Mouse (Mus musculus) C2C12 (cell line): ENCODE data around the gene Krt10. TPM values are rescaled to one million over a fixed set of nuclear protein-coding genes. Genes with fewer than 3 reads are reported as not detected.

Source experiments
- H3K27me3 ChIP-seq: one replicate; pipeline ENCODE4 v1.6.1; 2011; ENCODE audit not compliant: control insufficient read depth, insufficient read depth, insufficient read length
- H3K36me3 ChIP-seq: one replicate; pipeline ENCODE4 v1.6.1; 2011; ENCODE audit not compliant: control insufficient read depth, insufficient read depth
- H3K4me3 ChIP-seq: one replicate; pipeline ENCODE4 v1.5.1; 2011; ENCODE audit warnings: mild to moderate bottlenecking, control low read depth; ENCODE audit not compliant: poor library complexity, insufficient read depth, severe bottlenecking
- H3K79me2 ChIP-seq: one replicate; pipeline ENCODE4 v1.6.1; 2011; ENCODE audit not compliant: control insufficient read depth, insufficient read depth
- H3K79me3 ChIP-seq: one replicate; pipeline ENCODE4 v1.6.1; 2011; ENCODE audit warnings: low read depth, control low read depth
- H3ac ChIP-seq: one replicate; pipeline ENCODE3; 2011; ENCODE audit warnings: low read depth; ENCODE audit not compliant: control insufficient read depth, insufficient read length
- CEBPB ChIP-seq: IDR thresholded peaks from one replicate; pipeline ENCODE4 v1.6.1; 2011; ENCODE audit warnings: low read depth, mild to moderate bottlenecking, control low read depth, moderate library complexity
- CTCF ChIP-seq: IDR thresholded peaks from one replicate; pipeline ENCODE4 v1.5.1; 2011; ENCODE audit not compliant: control insufficient read depth, insufficient read depth, insufficient read length
- FOSL1 ChIP-seq: IDR thresholded peaks from one replicate; pipeline ENCODE4 v1.8.0; 2011; ENCODE audit warnings: mild to moderate bottlenecking, low read length; ENCODE audit not compliant: poor library complexity, insufficient read depth, severe bottlenecking
- MAX ChIP-seq: IDR thresholded peaks from one replicate; pipeline ENCODE4 v1.6.1; 2011; ENCODE audit warnings: mild to moderate bottlenecking, control low read depth
- MYOD1 ChIP-seq: IDR thresholded peaks from one replicate; pipeline ENCODE4 v1.6.1; 2011; ENCODE audit warnings: low read depth; ENCODE audit not compliant: control insufficient read depth, insufficient read length
- MYOG ChIP-seq: IDR thresholded peaks from one replicate; pipeline ENCODE4 v1.6.1; 2011; ENCODE audit not compliant: control insufficient read depth, insufficient read length; ENCODE audit errors: extremely low read depth
- USF1 ChIP-seq: IDR thresholded peaks from one replicate; pipeline ENCODE4 v1.6.1; 2011; ENCODE audit warnings: low read depth, mild to moderate bottlenecking, control low read depth, moderate library complexity
- polyA plus RNA-seq: library from polyadenylated mRNA; unstranded; fragments of >200 nt; fragmentation: generic; extraction: Trizol; gene quantifications from one replicate; pipeline ENCODE4 v1.2.1, GENCODE M21; 2012; ENCODE audit warnings: missing spikeins

The Krt10 gene
- polyA plus RNA-seq, 1 experiment, result 3.7 TPM

GRCm38 (mm10) chr11:99369853-99370451 lies 19.2 kb downstream of the Krt10 start:
- Histone ChIP-seq H3K27me3 (peaks cover 34% of the 10 kb centered on the region), H3K36me3 (no peaks in the 10 kb centered on the region), H3K4me3 (no peak overlapping the region), H3K79me2 (no peaks in the 10 kb centered on the region), H3ac (no peak overlapping the region), H3K79me3 (no peaks in the 10 kb centered on the region)
- TF ChIP-seq CEBPB (no peak), MYOG (no peak), MYOD1 (no peak), MAX (no peak), FOSL1 (no peak), USF1 (no peak), CTCF (no peak)

- Histone ChIP-seq H3K79me2 (no peaks in the 10 kb centered on the region), H3K79me3 (no peaks in the 10 kb centered on the region), H3K36me3 (no peaks in the 10 kb centered on the region), H3ac (no peak overlapping the region), H3K4me3 (no peak overlapping the region), H3K27me3 (peaks cover 27% of the 10 kb centered on the region)
- no peak for TF ChIP-seq MYOD1
- TF ChIP-seq MYOG, result no peak
- TF ChIP-seq FOSL1, result no peak
- no peak for TF ChIP-seq MAX
- TF ChIP-seq USF1, result no peak
- no peak for TF ChIP-seq CTCF
- TF ChIP-seq CEBPB, result no peak
Observed at GRCm38 (mm10) chr11:99369229-99369628, 19.9 kb downstream of the Krt10 start.

- H3K36me3 ChIP-seq, result no peaks in the 10 kb centered on the region
- TF ChIP-seq CEBPB (no peak), USF1 (no peak), CTCF (no peak), MAX (no peak), FOSL1 (no peak), MYOG (no peak), MYOD1 (no peak)
- no peaks in the 10 kb centered on the region for H3K79me3 ChIP-seq
- H3K27me3 ChIP-seq, result peaks cover 11% of the 10 kb centered on the region
- no peak overlapping the region for H3ac ChIP-seq
- H3K79me2 ChIP-seq, result no peaks in the 10 kb centered on the region
- H3K4me3 ChIP-seq, result no peak overlapping the region
Observed at GRCm38 (mm10) chr11:99366791-99367190, 22.4 kb downstream of the Krt10 start.

GRCm38 (mm10) chr11:99364412-99364811 lies 24.8 kb downstream of the Krt10 start:
- peaks cover 7% of the 10 kb centered on the region for H3K27me3 ChIP-seq
- no peaks in the 10 kb centered on the region for H3K79me3 ChIP-seq
- TF ChIP-seq FOSL1, result no peak
- TF ChIP-seq USF1, result no peak
- no peak for TF ChIP-seq MYOD1
- no peak for TF ChIP-seq CEBPB
- TF ChIP-seq CTCF, result peak; percentile 35
- no peaks in the 10 kb centered on the region for H3K79me2 ChIP-seq
- H3K36me3 ChIP-seq, result no peaks in the 10 kb centered on the region
- H3ac ChIP-seq, result no peak overlapping the region
- no peak overlapping the region for H3K4me3 ChIP-seq

GRCm38 (mm10) chr11:99361423-99361822 lies 27.7 kb downstream of the Krt10 start:
- H3K79me3 ChIP-seq, result no peaks in the 10 kb centered on the region
- no peaks in the 10 kb centered on the region for H3K36me3 ChIP-seq
- peaks cover 18% of the 10 kb centered on the region for H3K27me3 ChIP-seq
- no peak overlapping the region for H3ac ChIP-seq
- TF ChIP-seq USF1 (no peak), CEBPB (no peak), MYOD1 (no peak), MYOG (no peak), CTCF (no peak), FOSL1 (no peak), MAX (no peak)
- H3K79me2 ChIP-seq, result no peaks in the 10 kb centered on the region
- H3K4me3 ChIP-seq, result no peak overlapping the region

GRCm38 (mm10) chr11:99351004-99351403 lies 38.2 kb downstream of the Krt10 start, which contains the start of gene Krt27:
Gene Krt27, minus strand, starts transcription at chr11:99351104.
- Histone ChIP-seq H3K36me3 (no peaks in the 10 kb centered on the region), H3K4me3 (no peak within 1 kb of the TSS), H3K79me2 (no peaks in the 10 kb centered on the region), H3K27me3 (peaks cover 45% of the 10 kb centered on the region), H3K79me3 (no peaks in the 10 kb centered on the region), H3ac (no peak within 1 kb of the TSS)
- TF ChIP-seq USF1 (no peak), MYOG (no peak), CEBPB (no peak), CTCF (no peak), FOSL1 (no peak), MAX (no peak), MYOD1 (no peak)
